Mouse (Mus musculus): Measurements from ENCODE around the gene Clec16a.
A peak's percentile ranks its signal among the peaks of the same experiment; 100 is the strongest.

Clec16a gene

GRCm38 (mm10) chr16:10544995-10545622, at the start of gene Clec16a:
Clec16a (plus strand) TSS chr16:10545339.
- DNase-seq (ENCODE audit: low read depth), result peak; percentile 97

DNA sequence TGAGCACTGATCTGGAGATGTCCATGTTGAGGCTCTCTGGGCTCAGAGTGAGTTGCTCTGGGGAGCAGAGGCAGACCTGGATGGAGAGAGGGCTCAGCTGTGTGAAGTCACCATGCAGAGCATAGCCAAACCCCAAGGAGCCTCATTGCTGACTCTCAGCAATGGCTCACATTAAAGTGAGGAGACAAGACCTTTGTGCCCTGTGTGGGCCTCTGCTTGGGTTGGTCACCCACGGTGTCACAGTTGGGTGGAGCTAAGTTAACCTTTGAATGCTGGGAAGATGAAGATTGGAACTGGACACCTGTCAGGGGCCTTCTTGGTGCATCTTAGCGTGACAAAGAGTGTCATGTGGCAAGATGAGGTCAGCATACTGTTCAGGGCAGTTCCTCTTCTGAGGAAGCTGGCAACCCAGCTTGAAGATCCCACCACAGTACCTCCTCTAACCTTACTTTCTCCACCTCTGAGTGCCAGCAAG, 49.3 kb upstream of the Clec16a start:
- no peak for DNase-seq (ENCODE audit: low read depth)

DNA sequence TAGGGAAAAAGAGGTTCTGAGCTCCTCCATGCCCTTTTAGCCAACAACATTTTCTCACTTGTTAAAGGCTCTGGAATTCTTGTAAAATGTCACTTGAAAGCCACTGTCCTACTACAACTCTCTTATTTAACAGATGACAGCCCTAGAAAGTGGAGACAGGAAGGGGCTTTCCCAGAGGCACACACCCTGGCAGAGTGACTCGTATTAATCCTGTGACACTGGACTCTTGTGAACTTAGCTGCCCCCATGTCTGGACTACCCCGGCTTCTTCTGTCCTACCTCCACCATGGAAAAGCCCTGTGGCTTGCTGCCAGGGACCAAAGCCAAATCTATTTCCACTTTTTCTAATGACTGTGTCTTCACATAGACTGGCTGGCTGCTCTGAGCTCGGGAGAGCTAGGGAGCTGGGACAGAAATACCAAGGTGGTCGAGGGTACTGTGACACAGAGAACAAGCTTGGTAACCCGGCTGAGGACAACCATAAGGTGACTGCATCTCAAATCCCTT, 47.0 kb upstream of the Clec16a start:
- no peak for DNase-seq (ENCODE audit: low read depth)

- no peak for DNase-seq (ENCODE audit: low read depth)
These were observed 46.0 kb upstream of the Clec16a start for GRCm38 (mm10) chr16:10499122-10499521.

- DNase-seq (ENCODE audit: low read depth), result peak; percentile 71
These were observed 43.3 kb upstream of the Clec16a start for GRCm38 (mm10) chr16:10501865-10502264.

GRCm38 (mm10) chr16:10503058-10503457, 42.1 kb upstream of the Clec16a start:
- no peak for DNase-seq (ENCODE audit: low read depth)

DNA sequence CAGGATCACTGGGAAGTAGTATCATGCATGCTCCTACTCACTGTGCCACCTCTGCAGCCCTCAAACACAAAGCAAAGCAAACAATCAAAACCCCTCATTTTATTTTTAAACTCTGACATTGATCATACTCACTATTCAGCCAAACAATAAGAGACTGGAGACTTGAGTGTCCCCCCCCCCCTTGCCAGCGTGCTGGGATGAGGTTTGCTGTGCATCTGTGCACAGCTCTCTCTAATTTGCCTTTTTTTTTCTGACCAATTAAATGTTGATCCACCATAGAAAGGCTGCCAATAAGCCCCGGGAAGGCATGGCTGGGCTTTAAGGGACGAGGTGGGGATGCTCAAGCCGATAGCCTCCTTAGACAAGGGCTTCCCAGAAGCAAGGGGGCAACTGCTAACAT, 37.7 kb upstream of the Clec16a start:
- DNase-seq (ENCODE audit: low read depth), result no peak

GRCm38 (mm10) chr16:10508691-10509090, 36.4 kb upstream of the Clec16a start:
- no peak for DNase-seq (ENCODE audit: low read depth)

DNA sequence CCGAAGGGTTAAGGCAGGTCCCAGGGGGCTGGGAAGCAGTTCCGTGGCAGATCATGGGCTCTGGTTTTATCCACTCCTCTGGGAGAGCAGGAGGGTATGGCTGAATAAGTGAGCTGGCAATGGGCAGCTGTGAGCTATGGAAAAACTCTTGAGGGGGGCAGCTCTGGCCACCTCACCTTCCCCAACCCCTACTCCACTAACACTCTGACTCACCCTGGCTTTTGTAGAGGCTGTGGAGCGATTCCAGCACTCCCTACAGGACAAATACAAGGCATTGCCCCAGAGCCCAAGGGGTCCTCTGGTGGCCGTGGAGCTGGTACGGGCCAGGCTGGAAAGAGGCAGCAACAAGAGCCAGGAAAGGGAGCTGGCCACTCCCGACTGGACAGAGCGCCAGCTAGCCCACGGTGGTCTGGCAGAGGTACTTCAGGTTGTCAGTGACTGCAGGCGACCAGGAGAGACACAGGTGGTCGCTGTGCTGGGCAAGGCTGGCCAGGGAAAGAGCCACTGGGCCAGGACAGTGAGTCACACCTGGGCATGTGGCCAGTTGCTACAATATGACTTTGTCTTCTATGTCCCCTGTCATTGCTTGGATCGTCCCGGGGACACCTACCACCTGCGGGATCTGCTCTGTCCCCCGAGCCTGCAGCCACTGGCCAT, 34.5 kb upstream of the Clec16a start:
- DNase-seq (ENCODE audit: low read depth), result peak; percentile 63

- DNase-seq (ENCODE audit: low read depth), result no peak
These were observed 34.0 kb upstream of the Clec16a start for GRCm38 (mm10) chr16:10511134-10511520.

DNA sequence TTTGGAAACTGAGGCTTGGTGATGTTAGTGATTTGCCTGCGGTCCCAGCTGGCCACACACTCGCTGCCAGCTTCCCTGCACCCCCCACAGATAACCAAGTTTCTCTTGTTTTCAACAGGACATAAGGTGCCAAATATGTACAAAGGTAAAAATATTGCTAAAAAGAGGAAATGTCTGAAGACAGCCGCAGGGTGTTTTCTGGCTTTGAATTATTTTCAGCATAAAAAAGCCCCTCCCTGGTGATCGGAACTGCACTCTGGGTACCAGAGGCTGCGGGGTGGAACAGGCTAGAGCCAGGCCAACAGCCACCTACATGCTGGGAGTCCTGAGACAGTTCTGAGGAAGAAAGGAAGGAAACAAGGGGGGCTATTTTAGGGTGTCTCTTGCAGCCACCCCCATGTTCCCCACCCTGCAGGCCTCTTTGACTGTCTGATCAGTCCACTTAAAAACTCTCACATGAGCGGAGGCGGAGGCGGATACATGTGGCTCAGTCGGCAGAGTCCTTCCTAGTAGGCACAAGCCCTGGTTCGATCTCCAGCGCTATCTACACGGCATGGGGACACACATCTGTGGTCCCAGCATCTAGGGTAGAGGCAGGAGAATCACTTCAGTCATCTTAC, 29.1 kb upstream of the Clec16a start:
- DNase-seq (ENCODE audit: low read depth), result no peak

GRCm38 (mm10) chr16:10518030-10518429, 27.1 kb upstream of the Clec16a start:
- no peak for DNase-seq (ENCODE audit: low read depth)

DNA sequence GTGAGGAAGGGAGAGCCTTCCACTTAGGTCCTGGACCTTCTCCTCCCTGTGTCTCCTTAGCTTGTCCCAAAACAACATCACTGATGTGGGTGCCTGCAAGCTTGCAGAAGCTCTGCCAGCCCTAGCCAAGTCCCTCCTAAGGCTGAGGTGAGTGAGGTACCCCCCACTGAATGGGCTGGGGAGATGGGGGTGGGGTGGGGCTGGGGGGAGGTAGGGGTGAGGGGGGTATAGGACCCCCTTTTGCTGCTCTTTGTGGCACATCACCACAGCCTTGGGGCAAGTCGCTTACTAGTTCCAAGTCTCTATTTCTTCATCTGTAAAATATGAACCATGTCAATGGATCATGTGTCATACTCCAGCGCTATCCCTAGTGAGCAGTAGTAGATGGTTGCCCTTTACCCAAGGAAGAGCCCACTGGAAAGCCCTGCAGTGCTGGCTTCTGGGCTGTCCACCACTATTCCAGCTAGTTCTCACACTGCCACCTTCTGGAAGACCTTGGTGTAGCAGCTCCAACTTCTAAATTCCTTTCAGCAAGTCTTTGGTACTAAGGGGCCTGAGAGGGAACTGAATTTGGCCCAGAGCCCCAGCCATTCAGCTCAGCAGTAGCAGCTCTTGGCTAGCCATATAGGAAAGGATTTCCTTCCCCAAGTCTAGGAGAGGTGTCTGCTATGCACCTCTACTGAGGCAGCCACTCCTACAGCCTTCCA, 24.1 kb upstream of the Clec16a start:
- peak; percentile 94 for DNase-seq (ENCODE audit: low read depth)

DNA sequence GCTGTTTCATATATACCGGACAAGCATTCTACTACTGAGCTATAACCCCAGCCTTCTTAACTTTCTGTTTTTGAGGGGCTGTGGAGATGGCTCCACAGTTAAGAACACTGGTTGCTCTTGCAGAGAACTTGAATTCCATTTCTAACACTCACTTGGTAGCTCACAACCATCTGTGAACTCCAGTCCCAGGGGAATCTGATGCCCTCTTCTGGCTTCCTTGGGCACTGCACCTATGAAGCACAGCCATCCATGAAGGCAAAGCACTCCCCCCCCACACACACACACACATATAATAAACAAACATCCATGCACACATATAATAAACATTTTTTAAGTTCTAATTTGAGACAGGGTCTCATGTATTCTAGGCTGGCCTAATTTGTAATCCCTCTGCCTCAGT, 22.3 kb upstream of the Clec16a start:
- peak; percentile 89 for DNase-seq (ENCODE audit: low read depth)

- DNase-seq (ENCODE audit: low read depth), result no peak
These were observed 21.5 kb upstream of the Clec16a start for GRCm38 (mm10) chr16:10523650-10524049.

- DNase-seq (ENCODE audit: low read depth), result no peak
These were observed 20.1 kb upstream of the Clec16a start for GRCm38 (mm10) chr16:10524866-10525609.

- no peak for DNase-seq (ENCODE audit: low read depth)
These were observed 19.5 kb upstream of the Clec16a start for GRCm38 (mm10) chr16:10525610-10525980.

DNA sequence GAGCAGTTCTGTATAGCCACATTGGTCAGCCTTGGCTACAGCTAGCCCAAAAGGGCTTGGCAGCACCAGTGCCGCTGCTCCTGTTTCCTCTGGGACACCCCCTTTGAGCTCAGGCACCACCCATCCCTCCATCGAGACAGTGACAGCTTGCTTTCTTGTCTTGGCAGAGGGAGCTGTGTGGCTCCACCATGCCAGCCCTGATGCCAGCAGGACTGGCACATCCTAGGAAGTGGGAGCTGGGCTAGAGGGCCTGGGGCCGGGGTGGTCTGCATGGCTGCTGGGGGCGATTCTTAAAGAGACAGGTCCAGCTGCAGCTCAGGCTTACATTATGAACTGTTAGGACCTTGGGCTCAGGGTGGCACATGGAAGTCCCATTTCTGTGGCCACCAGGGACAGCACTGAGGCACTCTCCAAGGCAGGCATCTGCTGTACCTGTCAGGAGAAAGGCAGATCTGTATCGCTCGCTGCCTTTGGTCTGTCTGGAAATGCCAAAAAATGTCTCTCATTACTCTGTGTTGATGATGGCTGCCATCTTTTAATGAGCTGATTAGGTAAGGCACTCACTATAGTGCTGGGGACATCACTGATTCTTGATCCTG, 18.0 kb upstream of the Clec16a start:
- DNase-seq (ENCODE audit: low read depth), result no peak

DNA sequence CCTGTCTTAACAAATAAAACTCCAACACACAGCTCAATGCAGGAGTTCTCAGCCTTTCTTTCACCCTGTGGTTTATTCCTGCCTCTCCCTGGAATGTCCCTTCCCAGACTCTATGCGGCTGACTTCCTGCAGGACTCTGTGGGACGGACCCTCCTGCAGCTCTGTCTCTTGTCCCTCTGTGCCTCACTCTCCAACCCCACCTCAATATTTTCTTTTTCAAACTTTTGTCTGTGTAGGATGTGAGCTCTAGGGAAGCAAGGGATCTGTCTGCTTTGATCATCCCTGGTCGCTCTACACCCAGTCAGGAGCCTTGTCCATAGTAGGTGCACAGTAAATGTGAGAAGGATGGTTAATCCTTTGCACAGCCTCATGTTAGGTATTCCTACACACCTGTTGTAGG, 16.8 kb upstream of the Clec16a start:
- DNase-seq (ENCODE audit: low read depth), result no peak

DNA sequence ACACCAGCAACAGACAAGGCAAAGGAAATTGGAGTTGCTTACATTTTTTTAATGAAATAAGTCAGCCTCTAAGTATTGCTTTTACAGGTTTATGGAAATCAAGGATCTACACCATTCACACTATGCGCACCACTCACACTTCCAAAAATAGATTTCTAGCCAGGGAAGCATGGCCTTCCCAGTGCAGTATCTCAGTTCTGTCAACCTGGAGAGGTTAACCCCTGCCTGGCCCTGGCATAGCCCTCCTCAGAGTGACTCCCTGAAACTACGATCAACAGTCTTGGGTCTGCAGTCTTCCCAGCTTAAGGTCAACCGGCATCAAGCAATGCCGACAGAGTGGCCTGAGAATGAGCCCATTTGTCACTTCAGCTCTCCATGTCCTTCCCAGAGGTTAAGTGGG, 15.0 kb upstream of the Clec16a start:
- no peak for DNase-seq (ENCODE audit: low read depth)

DNA sequence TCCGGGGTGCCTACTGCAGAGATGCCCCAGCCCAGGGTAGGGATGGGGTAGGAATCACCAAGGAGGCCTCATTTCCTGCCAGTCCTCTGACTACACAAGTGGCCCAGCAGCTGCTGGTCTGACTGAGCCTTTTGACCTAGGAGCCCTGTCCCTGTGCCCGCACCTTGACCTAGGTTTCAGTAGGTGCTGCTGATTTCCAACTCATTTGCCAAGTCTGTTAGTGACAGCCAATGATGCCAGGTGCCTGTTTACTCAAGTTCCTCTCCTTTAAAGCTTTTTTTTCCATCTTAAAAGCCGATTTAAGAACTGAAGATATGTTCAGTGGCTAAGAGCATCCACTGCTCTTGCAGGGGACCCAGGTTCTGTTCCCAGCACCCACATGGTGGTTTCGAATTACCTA, 11.4 kb upstream of the Clec16a start:
- DNase-seq (ENCODE audit: low read depth), result no peak

- DNase-seq (ENCODE audit: low read depth), result no peak
These were observed 10.6 kb upstream of the Clec16a start for GRCm38 (mm10) chr16:10534567-10534966.

Measured in NIH3T3 (cell line).